Mouse (Mus musculus): ENCODE data around the gene Miga1. TPM values are rescaled to one million over a fixed set of nuclear protein-coding genes. Genes with fewer than 3 reads are reported as not detected.
"Not testable (repeated sequence)": the region's sequence is repeated elsewhere in the genome, so short reads cannot be mapped to it uniquely, and the experiment has no call there.

The Miga1 gene
- polyA plus RNA-seq, 1 experiment, result 13.2 TPM

- H3K27ac ChIP-seq (ENCODE audit: insufficient read depth, low read length), result no peak overlapping the region
- TF ChIP-seq POLR2A (IDR thresholded peaks at IDR 0.05; ENCODE audit: low read depth, low read length) (no peak), CTCF (IDR thresholded peaks at IDR 0.05; ENCODE audit: borderline replicate concordance, insufficient read depth, low read length) (no peak)
- no peaks in the 10 kb centered on the region for H3K4me1 ChIP-seq (ENCODE audit: control insufficient read depth, insufficient read depth, low read length)
- H3K4me3 ChIP-seq (ENCODE audit: insufficient read depth, low read length), result no peak overlapping the region
These were observed 7.5 kb downstream of the Miga1 start for GRCm38 (mm10) chr3:152332545-152333300.

DNA sequence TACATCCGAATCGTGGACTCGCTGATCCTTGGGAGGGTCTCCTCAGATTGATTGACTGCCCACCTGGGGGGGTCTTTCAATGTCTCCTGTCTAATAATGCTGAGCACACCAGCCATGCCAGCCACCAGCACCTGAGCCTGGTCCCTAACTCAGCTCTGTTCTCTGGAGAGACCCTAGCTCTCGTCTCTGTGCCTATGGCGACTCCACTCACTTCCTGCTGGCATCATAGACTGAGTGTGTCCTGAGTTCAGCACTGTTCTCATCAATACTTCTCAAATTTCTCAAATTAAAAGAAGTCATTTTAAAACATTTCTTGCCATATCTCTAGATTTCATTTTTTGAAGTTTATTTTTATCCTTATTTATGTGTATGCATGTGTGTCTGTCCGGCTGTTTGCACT lies 8.1 kb downstream of the Miga1 start:
- H3K4me3 ChIP-seq (ENCODE audit: insufficient read depth, low read length), result no peak overlapping the region
- TF ChIP-seq POLR2A (IDR thresholded peaks at IDR 0.05; ENCODE audit: low read depth, low read length), result no peak
- no peak for TF ChIP-seq CTCF (IDR thresholded peaks at IDR 0.05; ENCODE audit: borderline replicate concordance, insufficient read depth, low read length)

DNA sequence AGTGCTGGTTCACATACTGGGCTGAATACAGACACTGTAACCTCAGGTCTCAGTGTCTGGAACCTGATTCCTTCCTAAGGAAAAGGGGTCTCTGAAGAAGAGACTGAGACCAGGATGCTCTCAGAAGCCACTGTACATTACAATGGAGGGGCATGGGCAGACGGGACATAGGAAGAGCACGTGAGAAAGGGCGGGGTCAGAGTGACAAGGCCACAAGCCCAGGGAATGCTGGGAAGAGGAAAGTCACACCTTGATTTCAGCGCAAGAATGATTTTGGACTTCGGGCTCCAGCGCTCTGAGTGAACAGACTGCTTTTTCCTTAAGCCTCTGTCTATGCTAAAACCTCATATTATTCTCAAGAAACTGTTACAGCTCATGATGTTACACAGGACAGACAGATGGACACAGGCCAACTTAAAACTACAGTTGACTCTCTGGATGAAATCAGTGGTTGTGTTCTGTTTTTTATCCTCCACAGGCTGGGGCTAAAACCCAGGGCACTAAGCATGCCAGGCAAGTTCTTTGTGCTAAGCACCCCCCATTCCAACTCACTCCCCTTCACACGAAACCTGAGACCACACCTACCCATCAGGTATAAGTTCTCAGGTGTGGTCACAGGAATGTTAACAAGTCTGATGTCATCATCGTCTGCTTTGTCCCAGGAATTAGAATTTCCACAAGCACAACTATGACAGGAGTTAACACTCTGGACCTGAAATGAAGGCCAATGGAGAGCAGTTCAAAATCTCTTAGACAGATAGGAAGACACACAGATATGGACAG lies 18.3 kb downstream of the Miga1 start:
- Histone ChIP-seq H3K4me3 (ENCODE audit: insufficient read depth, low read length) (no peak overlapping the region), H3K4me1 (ENCODE audit: control insufficient read depth, insufficient read depth, low read length) (no peaks in the 10 kb centered on the region), H3K27ac (ENCODE audit: insufficient read depth, low read length) (no peak overlapping the region)
- TF ChIP-seq POLR2A (IDR thresholded peaks at IDR 0.05; ENCODE audit: low read depth, low read length) (no peak), CTCF (IDR thresholded peaks at IDR 0.05; ENCODE audit: borderline replicate concordance, insufficient read depth, low read length) (no peak)

More for the DNA sequence above, 8.1 kb downstream of the Miga1 start:
- Histone ChIP-seq H3K27ac (ENCODE audit: insufficient read depth, low read length) (no peak overlapping the region), H3K4me1 (ENCODE audit: control insufficient read depth, insufficient read depth, low read length) (no peaks in the 10 kb centered on the region)

DNA sequence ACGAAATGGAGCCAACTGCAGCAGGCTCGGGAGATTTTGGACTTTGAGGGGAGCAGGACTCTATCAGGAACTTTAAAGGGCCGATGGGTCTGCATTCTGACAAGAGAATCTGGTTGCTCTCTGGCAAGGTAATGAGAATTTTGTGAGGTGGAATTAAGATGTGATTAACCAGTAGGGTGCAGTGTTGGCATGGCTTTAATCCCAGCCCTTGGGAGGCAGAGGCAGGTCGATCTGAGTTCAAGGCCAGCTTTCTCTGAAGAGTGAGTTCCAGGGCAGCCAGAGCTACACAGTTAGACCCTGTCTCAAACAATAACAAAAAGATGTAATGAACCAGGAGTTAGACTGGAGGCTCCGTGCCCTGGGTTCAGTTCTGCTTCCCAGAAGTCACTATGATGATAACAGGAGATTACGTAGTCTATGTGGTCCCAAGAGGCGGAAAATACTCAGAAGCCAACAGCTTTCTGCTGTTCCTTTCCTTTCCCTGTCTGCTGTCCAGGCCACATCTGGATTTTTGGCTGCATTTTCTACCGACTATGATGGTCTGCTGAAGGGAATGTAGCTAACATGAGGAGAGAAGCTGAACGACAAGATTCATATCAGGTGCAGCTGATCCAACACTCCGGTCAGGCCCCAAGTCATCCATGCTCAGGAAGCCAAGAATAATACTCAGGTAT lies 19.1 kb downstream of the Miga1 start:
- H3K4me1 ChIP-seq (ENCODE audit: control insufficient read depth, insufficient read depth, low read length), result no peaks in the 10 kb centered on the region
- H3K4me3 ChIP-seq (ENCODE audit: insufficient read depth, low read length), result no peak overlapping the region
- no peak overlapping the region for H3K27ac ChIP-seq (ENCODE audit: insufficient read depth, low read length)
- TF ChIP-seq POLR2A (IDR thresholded peaks at IDR 0.05; ENCODE audit: low read depth, low read length) (no peak), CTCF (IDR thresholded peaks at IDR 0.05; ENCODE audit: borderline replicate concordance, insufficient read depth, low read length) (no peak)

GRCm38 (mm10) chr3:152316447-152317173 lies 23.6 kb downstream of the Miga1 start:
- H3K4me3 ChIP-seq (ENCODE audit: insufficient read depth, low read length); H3K4me1 ChIP-seq (ENCODE audit: control insufficient read depth, insufficient read depth, low read length); H3K27ac ChIP-seq (ENCODE audit: insufficient read depth, low read length): not testable (repeated sequence)

- H3K27ac ChIP-seq (ENCODE audit: insufficient read depth, low read length), result no peak overlapping the region
- TF ChIP-seq POLR2A (IDR thresholded peaks at IDR 0.05; ENCODE audit: low read depth, low read length), result no peak
- peak; percentile 100 for TF ChIP-seq CTCF (IDR thresholded peaks at IDR 0.05; ENCODE audit: borderline replicate concordance, insufficient read depth, low read length)
- no peak overlapping the region for H3K4me3 ChIP-seq (ENCODE audit: insufficient read depth, low read length)
- no peaks in the 10 kb centered on the region for H3K4me1 ChIP-seq (ENCODE audit: control insufficient read depth, insufficient read depth, low read length)
These were observed 24.6 kb downstream of the Miga1 start for GRCm38 (mm10) chr3:152315613-152316012.

GRCm38 (mm10) chr3:152314666-152315065 lies 25.5 kb downstream of the Miga1 start:
- H3K4me3 ChIP-seq (ENCODE audit: insufficient read depth, low read length); H3K27ac ChIP-seq (ENCODE audit: insufficient read depth, low read length); H3K4me1 ChIP-seq (ENCODE audit: control insufficient read depth, insufficient read depth, low read length): not testable (repeated sequence)

GRCm38 (mm10) chr3:152309250-152309645 lies 31.0 kb downstream of the Miga1 start:
- H3K4me3 ChIP-seq (ENCODE audit: insufficient read depth, low read length), result no peak overlapping the region
- H3K27ac ChIP-seq (ENCODE audit: insufficient read depth, low read length), result peak overlapping the region; percentile 49
- H3K4me1 ChIP-seq (ENCODE audit: control insufficient read depth, insufficient read depth, low read length), result peaks cover 8% of the 10 kb centered on the region; the same call in 1 of the 2 replicates
- TF ChIP-seq POLR2A (IDR thresholded peaks at IDR 0.05; ENCODE audit: low read depth, low read length) (no peak), CTCF (IDR thresholded peaks at IDR 0.05; ENCODE audit: borderline replicate concordance, insufficient read depth, low read length) (no peak)

- no peak overlapping the region for H3K4me3 ChIP-seq (ENCODE audit: insufficient read depth, low read length)
- TF ChIP-seq CTCF (IDR thresholded peaks at IDR 0.05; ENCODE audit: borderline replicate concordance, insufficient read depth, low read length) (no peak), POLR2A (IDR thresholded peaks at IDR 0.05; ENCODE audit: low read depth, low read length) (no peak)
- peaks cover 8% of the 10 kb centered on the region; the same call in 1 of the 2 replicates for H3K4me1 ChIP-seq (ENCODE audit: control insufficient read depth, insufficient read depth, low read length)
- H3K27ac ChIP-seq (ENCODE audit: insufficient read depth, low read length), result peak overlapping the region; percentile 49
These were observed 31.5 kb downstream of the Miga1 start for GRCm38 (mm10) chr3:152308485-152309249.

Measured in embryonic fibroblast, embryonic 13.5 days (primary cell).